Mouse (Mus musculus) inflammation-experienced regulatory T-cells, adult 6 months (primary cell): ENCODE results near the gene Nkx1-2. TPM values are rescaled to one million over a fixed set of nuclear protein-coding genes. Genes with fewer than 3 reads are reported as not detected.
A peak's percentile ranks its signal among the peaks of the same experiment; 100 is the strongest.

ENCODE experiments used
- ATAC-seq: one replicate; pipeline ENCODE4 v1.8.0; 2017
- polyA plus RNA-seq, 3 experiments: library from polyadenylated mRNA; unstranded; fragments of 100-300 nt; shearing (Covaris generic); gene quantifications; one replicate each; pipeline ENCODE4 v1.2.1; 2017

The Nkx1-2 gene
- polyA plus RNA-seq, 3 experiments from 2014 or later: not detected

- ATAC-seq: no peak
Observed at GRCm38 (mm10) chr7:132604720-132605119, 5.3 kb upstream of the Nkx1-2 start.

- no peak for ATAC-seq
Observed at GRCm38 (mm10) chr7:132600926-132601325, 1.5 kb upstream of the Nkx1-2 start.

GRCm38 (mm10) chr7:132600026-132600425 lies 589 bp upstream of the Nkx1-2 start:
- ATAC-seq: peak; percentile 38

GRCm38 (mm10) chr7:132597251-132598041 lies 2.0 kb downstream of the Nkx1-2 start:
- ATAC-seq: no peak

GRCm38 (mm10) chr7:132596557-132597250 lies 2.7 kb downstream of the Nkx1-2 start:
- no peak for ATAC-seq

- no peak for ATAC-seq
Observed at GRCm38 (mm10) chr7:132595787-132596186, 3.6 kb downstream of the Nkx1-2 start.

- ATAC-seq: no peak
Observed at GRCm38 (mm10) chr7:132594325-132594724, 5.1 kb downstream of the Nkx1-2 start.

- ATAC-seq: no peak
Observed at GRCm38 (mm10) chr7:132593762-132594161, 5.7 kb downstream of the Nkx1-2 start.

- ATAC-seq: no peak
Observed at GRCm38 (mm10) chr7:132589610-132590009, 9.8 kb downstream of the Nkx1-2 start.

- no peak for ATAC-seq
Observed at GRCm38 (mm10) chr7:132587167-132587566, 12.3 kb downstream of the Nkx1-2 start.

GRCm38 (mm10) chr7:132585695-132586491 lies 13.5 kb downstream of the Nkx1-2 start:
- no peak for ATAC-seq

- ATAC-seq: no peak
Observed at GRCm38 (mm10) chr7:132581441-132581840, 18.0 kb downstream of the Nkx1-2 start.

GRCm38 (mm10) chr7:132580511-132580910 lies 18.9 kb downstream of the Nkx1-2 start:
- ATAC-seq: no peak

GRCm38 (mm10) chr7:132576891-132577290 lies 22.5 kb downstream of the Nkx1-2 start:
- no peak for ATAC-seq

GRCm38 (mm10) chr7:132576116-132576650 lies 23.3 kb downstream of the Nkx1-2 start, which contains the start of gene Oat:
TSS of gene Oat (minus strand) at chr7:132576398.
- peak; percentile 91 for ATAC-seq

GRCm38 (mm10) chr7:132575623-132576022 lies 23.8 kb downstream of the Nkx1-2 start:
- ATAC-seq: peak; percentile 70

GRCm38 (mm10) chr7:132574646-132575045 lies 24.8 kb downstream of the Nkx1-2 start:
- ATAC-seq: no peak

GRCm38 (mm10) chr7:132573205-132573604 lies 26.2 kb downstream of the Nkx1-2 start:
- no peak for ATAC-seq

- ATAC-seq: no peak
Observed at GRCm38 (mm10) chr7:132572738-132573137, 26.7 kb downstream of the Nkx1-2 start.

GRCm38 (mm10) chr7:132571481-132571880 lies 28.0 kb downstream of the Nkx1-2 start:
- no peak for ATAC-seq

GRCm38 (mm10) chr7:132570071-132570470 lies 29.4 kb downstream of the Nkx1-2 start:
- ATAC-seq: no peak

GRCm38 (mm10) chr7:132568817-132569216 lies 30.6 kb downstream of the Nkx1-2 start:
- ATAC-seq: peak; percentile 63

- no peak for ATAC-seq
Observed at GRCm38 (mm10) chr7:132565831-132566230, 33.6 kb downstream of the Nkx1-2 start.
